Mouse (Mus musculus): Measurements from ENCODE around the gene Deup1. TPM values are rescaled to one million over a fixed set of nuclear protein-coding genes. Genes with fewer than 3 reads are reported as not detected.

The Deup1 gene
- total RNA-seq, 1 experiment, result 0.31 TPM

GRCm38 (mm10) chr9:15587157-15587854, 40.4 kb downstream of the Deup1 start:
- no peak overlapping the region for H3K9ac ChIP-seq (ENCODE audit: insufficient read depth, low read depth, low read length, poor library complexity, severe bottlenecking)
- no peak overlapping the region for H3K4me3 ChIP-seq (ENCODE audit: insufficient read depth in 1 of 2, low read depth in 1 of 2, low read length in 2 of 2, poor library complexity in 1 of 2, severe bottlenecking in 1 of 2)
- H3K9me3 ChIP-seq (ENCODE audit: control insufficient read depth, insufficient read depth, low read depth, low read length), result no peaks in the 10 kb centered on the region
- H3K36me3 ChIP-seq (ENCODE audit: control insufficient read depth, insufficient read depth, low read length, poor library complexity, severe bottlenecking), result no peaks in the 10 kb centered on the region
- H3K4me1 ChIP-seq (ENCODE audit: control insufficient read depth in 2 of 2, insufficient read depth in 2 of 2, low read length in 2 of 2, poor library complexity in 1 of 2), result no peaks in the 10 kb centered on the region
- DNase-seq (ENCODE audit: low read depth, low spot score), result no peak
- H3K27ac ChIP-seq (ENCODE audit: insufficient read depth, low read depth, low read length, poor library complexity, severe bottlenecking), result no peak overlapping the region
- TF ChIP-seq MAFK (IDR thresholded peaks at IDR 0.05; ENCODE audit: insufficient read depth, low read depth, low read length) (no peak), HCFC1 (IDR thresholded peaks at IDR 0.05; ENCODE audit: borderline replicate concordance, insufficient read depth, low read length) (no peak), ZNF384 (IDR thresholded peaks at IDR 0.05; ENCODE audit: low read depth, low read length) (no peak)
- in situ Hi-C loops (cut with MboI; ENCODE audit: low sequenced_read_pairs in 2 of 2, unreplicated experiment in 2 of 2), result no loop called here

- H3K9ac ChIP-seq (ENCODE audit: insufficient read depth, low read depth, low read length, poor library complexity, severe bottlenecking), result no peak overlapping the region
- no peak for DNase-seq (ENCODE audit: low read depth, low spot score)
- no peaks in the 10 kb centered on the region for H3K36me3 ChIP-seq (ENCODE audit: control insufficient read depth, insufficient read depth, low read length, poor library complexity, severe bottlenecking)
- H3K9me3 ChIP-seq (ENCODE audit: control insufficient read depth, insufficient read depth, low read depth, low read length), result no peaks in the 10 kb centered on the region
- TF ChIP-seq HCFC1 (IDR thresholded peaks at IDR 0.05; ENCODE audit: borderline replicate concordance, insufficient read depth, low read length) (no peak), ZC3H11A (IDR thresholded peaks at IDR 0.05; ENCODE audit: borderline replicate concordance, low read depth, low read length) (no peak), ZNF384 (IDR thresholded peaks at IDR 0.05; ENCODE audit: low read depth, low read length) (no peak), CHD2 (IDR thresholded peaks at IDR 0.05; ENCODE audit: low read depth, low read length) (no peak), MAFK (IDR thresholded peaks at IDR 0.05; ENCODE audit: insufficient read depth, low read depth, low read length) (no peak)
- H3K4me3 ChIP-seq (ENCODE audit: insufficient read depth in 1 of 2, low read depth in 1 of 2, low read length in 2 of 2, poor library complexity in 1 of 2, severe bottlenecking in 1 of 2), result no peak overlapping the region
- H3K27ac ChIP-seq (ENCODE audit: insufficient read depth, low read depth, low read length, poor library complexity, severe bottlenecking), result no peak overlapping the region
- no peaks in the 10 kb centered on the region for H3K4me1 ChIP-seq (ENCODE audit: control insufficient read depth in 2 of 2, insufficient read depth in 2 of 2, low read length in 2 of 2, poor library complexity in 1 of 2)
- in situ Hi-C loops (cut with MboI; ENCODE audit: low sequenced_read_pairs in 2 of 2, unreplicated experiment in 2 of 2), result no loop called here
Observed at GRCm38 (mm10) chr9:15585956-15586355, 41.8 kb downstream of the Deup1 start.

GRCm38 (mm10) chr9:15584209-15584608, 43.5 kb downstream of the Deup1 start:
- TF ChIP-seq CHD2 (IDR thresholded peaks at IDR 0.05; ENCODE audit: low read depth, low read length), result no peak
- no peak for TF ChIP-seq MAFK (IDR thresholded peaks at IDR 0.05; ENCODE audit: insufficient read depth, low read depth, low read length)
- no peak for TF ChIP-seq ZNF384 (IDR thresholded peaks at IDR 0.05; ENCODE audit: low read depth, low read length)
- TF ChIP-seq HCFC1 (IDR thresholded peaks at IDR 0.05; ENCODE audit: borderline replicate concordance, insufficient read depth, low read length), result no peak
- TF ChIP-seq ZC3H11A (IDR thresholded peaks at IDR 0.05; ENCODE audit: borderline replicate concordance, low read depth, low read length), result no peak
- H3K27ac ChIP-seq (ENCODE audit: insufficient read depth, low read depth, low read length, poor library complexity, severe bottlenecking), result no peak overlapping the region
- H3K4me3 ChIP-seq (ENCODE audit: insufficient read depth in 1 of 2, low read depth in 1 of 2, low read length in 2 of 2, poor library complexity in 1 of 2, severe bottlenecking in 1 of 2), result no peak overlapping the region
- H3K9me3 ChIP-seq (ENCODE audit: control insufficient read depth, insufficient read depth, low read depth, low read length), result no peaks in the 10 kb centered on the region
- no peak overlapping the region for H3K9ac ChIP-seq (ENCODE audit: insufficient read depth, low read depth, low read length, poor library complexity, severe bottlenecking)
- no peaks in the 10 kb centered on the region for H3K4me1 ChIP-seq (ENCODE audit: control insufficient read depth in 2 of 2, insufficient read depth in 2 of 2, low read length in 2 of 2, poor library complexity in 1 of 2)
- in situ Hi-C loops (cut with MboI; ENCODE audit: low sequenced_read_pairs in 2 of 2, unreplicated experiment in 2 of 2), result no loop called here
- no peaks in the 10 kb centered on the region for H3K36me3 ChIP-seq (ENCODE audit: control insufficient read depth, insufficient read depth, low read length, poor library complexity, severe bottlenecking)
- no peak for DNase-seq (ENCODE audit: low read depth, low spot score)

GRCm38 (mm10) chr9:15582026-15582425, 45.7 kb downstream of the Deup1 start:
- no peak for TF ChIP-seq CHD2 (IDR thresholded peaks at IDR 0.05; ENCODE audit: low read depth, low read length)
- TF ChIP-seq ZNF384 (IDR thresholded peaks at IDR 0.05; ENCODE audit: low read depth, low read length), result no peak
- no peak for DNase-seq (ENCODE audit: low read depth, low spot score)
- H3K27ac ChIP-seq (ENCODE audit: insufficient read depth, low read depth, low read length, poor library complexity, severe bottlenecking), result no peak overlapping the region
- H3K9me3 ChIP-seq (ENCODE audit: control insufficient read depth, insufficient read depth, low read depth, low read length), result no peaks in the 10 kb centered on the region
- H3K9ac ChIP-seq (ENCODE audit: insufficient read depth, low read depth, low read length, poor library complexity, severe bottlenecking), result no peak overlapping the region
- no peaks in the 10 kb centered on the region for H3K36me3 ChIP-seq (ENCODE audit: control insufficient read depth, insufficient read depth, low read length, poor library complexity, severe bottlenecking)
- H3K4me1 ChIP-seq (ENCODE audit: control insufficient read depth in 2 of 2, insufficient read depth in 2 of 2, low read length in 2 of 2, poor library complexity in 1 of 2), result no peaks in the 10 kb centered on the region
- in situ Hi-C loops (cut with MboI; ENCODE audit: low sequenced_read_pairs in 2 of 2, unreplicated experiment in 2 of 2), result no loop called here
- H3K4me3 ChIP-seq (ENCODE audit: insufficient read depth in 1 of 2, low read depth in 1 of 2, low read length in 2 of 2, poor library complexity in 1 of 2, severe bottlenecking in 1 of 2), result no peak overlapping the region

GRCm38 (mm10) chr9:15580176-15580575, 47.6 kb downstream of the Deup1 start:
- H3K4me3 ChIP-seq (ENCODE audit: insufficient read depth in 1 of 2, low read depth in 1 of 2, low read length in 2 of 2, poor library complexity in 1 of 2, severe bottlenecking in 1 of 2), result no peak overlapping the region
- H3K27ac ChIP-seq (ENCODE audit: insufficient read depth, low read depth, low read length, poor library complexity, severe bottlenecking), result no peak overlapping the region
- no peak overlapping the region for H3K9ac ChIP-seq (ENCODE audit: insufficient read depth, low read depth, low read length, poor library complexity, severe bottlenecking)
- no peaks in the 10 kb centered on the region for H3K9me3 ChIP-seq (ENCODE audit: control insufficient read depth, insufficient read depth, low read depth, low read length)
- no peak for DNase-seq (ENCODE audit: low read depth, low spot score)
- H3K36me3 ChIP-seq (ENCODE audit: control insufficient read depth, insufficient read depth, low read length, poor library complexity, severe bottlenecking), result no peaks in the 10 kb centered on the region
- H3K4me1 ChIP-seq (ENCODE audit: control insufficient read depth in 2 of 2, insufficient read depth in 2 of 2, low read length in 2 of 2, poor library complexity in 1 of 2), result no peaks in the 10 kb centered on the region
- in situ Hi-C loops (cut with MboI; ENCODE audit: low sequenced_read_pairs in 2 of 2, unreplicated experiment in 2 of 2), result no loop called here
- TF ChIP-seq ZNF384 (IDR thresholded peaks at IDR 0.05; ENCODE audit: low read depth, low read length), result no peak
- no peak for TF ChIP-seq CHD2 (IDR thresholded peaks at IDR 0.05; ENCODE audit: low read depth, low read length)
- TF ChIP-seq ZC3H11A (IDR thresholded peaks at IDR 0.05; ENCODE audit: borderline replicate concordance, low read depth, low read length), result no peak
- TF ChIP-seq HCFC1 (IDR thresholded peaks at IDR 0.05; ENCODE audit: borderline replicate concordance, insufficient read depth, low read length), result no peak
- TF ChIP-seq MAFK (IDR thresholded peaks at IDR 0.05; ENCODE audit: insufficient read depth, low read depth, low read length), result no peak
